Mouse (Mus musculus) heart, postnatal 10 days (tissue): ENCODE results near the gene Cyp2d11. TPM values are rescaled to one million over a fixed set of nuclear protein-coding genes. Genes with fewer than 3 reads are reported as not detected.

Experiments used
- DNase-seq, 2 experiments: peaks; one replicate each; pipeline ENCODE4 v3.0.0; 2021
- intact Hi-C: fragments of 180-260 bp; cut with DNase I; formaldehyde crosslinking; loops from one replicate; pipeline ENCODE4 v1.15.1; 2025
- microRNA-seq, 2 experiments: library from miRNA; unstranded; fragments of <30 nt; microRNA quantifications; one replicate each; pipeline ENCODE4 v1.2.0; 2022
- total RNA-seq, 2 experiments: library from RNA; stranded (reverse); gene quantifications; 2 replicates each; pipeline ENCODE4 v1.2.3; 2021

Cyp2d11 gene
- total RNA-seq, 2 experiments from 2014 or later = not detected

DNA sequence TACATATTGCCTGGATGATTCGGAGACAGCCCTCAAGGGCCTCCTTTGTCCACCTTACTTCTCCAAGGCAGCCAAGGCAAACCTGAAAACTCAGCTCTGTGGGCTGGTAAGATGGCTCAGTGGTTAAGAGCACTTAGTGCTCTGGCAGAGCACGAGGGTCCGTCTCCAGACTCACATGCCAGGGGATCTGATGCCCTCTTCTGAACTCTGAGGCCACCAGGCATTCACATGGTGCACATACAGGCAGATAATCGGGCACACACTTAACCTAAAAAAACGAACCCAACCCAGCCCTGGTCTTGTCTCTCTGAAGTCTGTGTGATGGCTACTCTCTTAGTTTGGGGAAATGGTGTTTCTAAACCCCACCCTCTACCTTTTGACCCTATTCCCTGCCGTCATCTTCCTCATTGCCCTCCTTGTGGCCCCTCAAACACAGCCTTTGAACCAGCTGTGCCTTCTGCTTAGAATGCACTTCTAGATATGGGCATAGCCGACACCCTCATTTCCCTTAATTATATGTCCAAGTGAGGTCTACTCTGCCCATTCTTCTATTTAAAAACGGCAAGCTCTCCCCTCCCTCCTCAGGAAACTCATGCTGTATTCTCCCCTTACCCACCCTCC lies 54.1 kb downstream of the Cyp2d11 start:
- intact Hi-C loops = loop anchor here (5.0 to 10.0 kb wide), 2 partner anchors 72 to 205 kb away; no protein-coding TSS in a partner anchor
- DNase-seq = no peak

Small RNA genes lying within 50 kb of the gene (microRNA-seq; reads per million reads assigned to microRNA genes)
- 0 reads per million in 2 experiments for gene Gm25990
- gene Gm27331 = 0 reads per million in 2 experiments
- gene Mir7684 = 0 reads per million in 2 experiments

Other genes starting within 250 kb of the Cyp2d11 start
- gene Srebf2, start 246.8 kb downstream of the Cyp2d11 start, total RNA-seq = 10 to 100 TPM; 35.1 to 38.8 TPM
- under 1 TPM in 1 of 2 experiments, not detected in 1; 0.36 TPM for gene Shisa8, start 181.2 kb downstream of the Cyp2d11 start, total RNA-seq
- gene Tnfrsf13c, start 169.7 kb downstream of the Cyp2d11 start, total RNA-seq = under 1 TPM; 0.27 to 0.69 TPM
- 1 to 10 TPM; 6.6 to 7.8 TPM for gene Cenpm, start 149.3 kb downstream of the Cyp2d11 start, total RNA-seq
- gene 1500009C09Rik, start 141.6 kb downstream of the Cyp2d11 start, total RNA-seq = not detected
- gene Sept3, start 119.1 kb downstream of the Cyp2d11 start, total RNA-seq = 1 to 10 TPM in 1 of 2 experiments, under 1 TPM in 1; 0.57 to 1.4 TPM
- not detected for gene Wbp2nl, start 95.1 kb downstream of the Cyp2d11 start, total RNA-seq
- 10 to 100 TPM; 46.3 to 47.5 TPM for gene Naga, start 55.1 kb downstream of the Cyp2d11 start, total RNA-seq
- 1 to 10 TPM; 2.8 to 3.2 TPM for gene Pheta2, start 55.1 kb downstream of the Cyp2d11 start, total RNA-seq
- gene Smdt1, start 55.1 kb downstream of the Cyp2d11 start, total RNA-seq = 100 to 1,000 TPM; 195 to 202 TPM
- 100 to 1,000 TPM; 525 to 549 TPM for gene Ndufa6, start 39.7 kb downstream of the Cyp2d11 start, total RNA-seq
- 10 to 100 TPM; 17.7 to 30.5 TPM for gene Cyp2d22, start 13.8 kb downstream of the Cyp2d11 start, total RNA-seq
- gene Cyp2d10, start 13.2 kb upstream of the Cyp2d11 start, total RNA-seq = not detected
- gene Cyp2d9, start 39.4 kb upstream of the Cyp2d11 start, total RNA-seq = not detected
- not detected for gene Cyp2d12, start 161.1 kb upstream of the Cyp2d11 start, total RNA-seq
- gene Cyp2d34, start 226.9 kb upstream of the Cyp2d11 start, total RNA-seq = not detected